Mouse (Mus musculus) adrenal gland, postnatal 14 days (tissue): ENCODE measurements around the gene Phactr2. TPM values are rescaled to one million over a fixed set of nuclear protein-coding genes. Genes with fewer than 3 reads are reported as not detected.
A peak's percentile ranks its signal among the peaks of the same experiment; 100 is the strongest.

ENCODE experiments used
- DNase-seq: peaks from one replicate; pipeline ENCODE4 v3.0.0; 2021; ENCODE audit warnings: mixed read lengths
- total RNA-seq: library from RNA; stranded (reverse); gene quantifications from 2 replicates; pipeline ENCODE4 v1.2.3, GENCODE M21; 2021

Gene Phactr2
- total RNA-seq, 1 experiment from 2014 or later: 26.3 TPM

- DNase-seq: no peak
These were observed 200.5 kb downstream of the Phactr2 start for GRCm38 (mm10) chr10:13273756-13274155.

- DNase-seq: no peak
These were observed 202.5 kb downstream of the Phactr2 start for GRCm38 (mm10) chr10:13271716-13272115.

- no peak for DNase-seq
These were observed 203.1 kb downstream of the Phactr2 start for GRCm38 (mm10) chr10:13271099-13271498.

- no peak for DNase-seq
These were observed 203.9 kb downstream of the Phactr2 start for GRCm38 (mm10) chr10:13270270-13270669.

GRCm38 (mm10) chr10:13259251-13259650, 215.0 kb downstream of the Phactr2 start:
- no peak for DNase-seq

GRCm38 (mm10) chr10:13256196-13256595, 218.0 kb downstream of the Phactr2 start:
- DNase-seq: peak; percentile 9

- DNase-seq: no peak
These were observed 223.9 kb downstream of the Phactr2 start for GRCm38 (mm10) chr10:13250280-13250679.

GRCm38 (mm10) chr10:13249126-13249525, 225.1 kb downstream of the Phactr2 start:
- DNase-seq: no peak

- no peak for DNase-seq
These were observed 228.5 kb downstream of the Phactr2 start for GRCm38 (mm10) chr10:13245714-13246113.

GRCm38 (mm10) chr10:13244192-13244591, 230.0 kb downstream of the Phactr2 start:
- DNase-seq: peak; percentile 12

- no peak for DNase-seq
These were observed 233.8 kb downstream of the Phactr2 start for GRCm38 (mm10) chr10:13240431-13240830.

- no peak for DNase-seq
These were observed 236.0 kb downstream of the Phactr2 start for GRCm38 (mm10) chr10:13238188-13238587.

GRCm38 (mm10) chr10:13236866-13237265, 237.3 kb downstream of the Phactr2 start:
- DNase-seq: no peak

GRCm38 (mm10) chr10:13234503-13234902, 239.7 kb downstream of the Phactr2 start:
- no peak for DNase-seq

- no peak for DNase-seq
These were observed 240.3 kb downstream of the Phactr2 start for GRCm38 (mm10) chr10:13233941-13234340.

- no peak for DNase-seq
These were observed 241.0 kb downstream of the Phactr2 start for GRCm38 (mm10) chr10:13233143-13233622.

- no peak for DNase-seq
These were observed 241.6 kb downstream of the Phactr2 start for GRCm38 (mm10) chr10:13232443-13233142.

GRCm38 (mm10) chr10:13230716-13231115, 243.5 kb downstream of the Phactr2 start:
- DNase-seq: no peak

- no peak for DNase-seq
These were observed 248.7 kb downstream of the Phactr2 start for GRCm38 (mm10) chr10:13225377-13226063.

GRCm38 (mm10) chr10:13222135-13222534, 252.1 kb downstream of the Phactr2 start:
- no peak for DNase-seq

GRCm38 (mm10) chr10:13220061-13220460, 254.2 kb downstream of the Phactr2 start:
- no peak for DNase-seq

GRCm38 (mm10) chr10:13213956-13214355, 260.3 kb downstream of the Phactr2 start:
- DNase-seq: no peak

GRCm38 (mm10) chr10:13212829-13213228, 261.4 kb downstream of the Phactr2 start:
- DNase-seq: no peak

GRCm38 (mm10) chr10:13212326-13212725, 261.9 kb downstream of the Phactr2 start:
- DNase-seq: no peak
